Mouse (Mus musculus) embryonic facial prominence, embryonic 15.5 days (tissue): ENCODE results near the gene Klhdc8a. TPM values are rescaled to one million over a fixed set of nuclear protein-coding genes. Genes with fewer than 3 reads are reported as not detected.

ENCODE experiments used
- ATAC-seq: fragments of 200-750 bp; cut with Nextera tagmentation; 2 replicates; pipeline ENCODE4 v1.8.0; 2017; ENCODE audit warnings: low read depth, moderate TSS enrichment; ENCODE audit not compliant: insufficient number of reproducible peaks, low FRiP score, low TSS enrichment
- H3K27ac ChIP-seq: fragments of 300-500 bp; sonication (generic); replicated peaks from 2 replicates; pipeline ENCODE4 v1.5.1; 2015; ENCODE audit warnings: mild to moderate bottlenecking, inconsistent platforms
- H3K27me3 ChIP-seq: fragments of 300-500 bp; sonication (generic); 2 replicates; pipeline ENCODE4 v1.6.1; 2015; ENCODE audit warnings: inconsistent platforms
- H3K36me3 ChIP-seq: fragments of 300-500 bp; sonication (generic); 2 replicates; pipeline ENCODE4 v1.6.1; 2015; ENCODE audit warnings: mild to moderate bottlenecking, inconsistent platforms
- H3K4me1 ChIP-seq: fragments of 300-500 bp; sonication (generic); 2 replicates; pipeline ENCODE4 v1.6.1; 2015; ENCODE audit warnings: inconsistent platforms
- H3K4me2 ChIP-seq: fragments of 300-500 bp; sonication (generic); replicated peaks from 2 replicates; pipeline ENCODE4 v1.6.1; 2015; ENCODE audit warnings: mild to moderate bottlenecking, inconsistent platforms
- H3K4me3 ChIP-seq: fragments of 300-500 bp; sonication (generic); replicated peaks from 2 replicates; pipeline ENCODE4 v1.5.1; 2015; ENCODE audit warnings: mild to moderate bottlenecking, inconsistent platforms
- H3K9ac ChIP-seq: fragments of 300-500 bp; sonication (generic); 2 replicates; pipeline ENCODE4 v1.6.1; 2015; ENCODE audit warnings: inconsistent platforms
- H3K9me3 ChIP-seq: fragments of 300-500 bp; sonication (generic); replicated peaks from 2 replicates; pipeline ENCODE4 v1.6.1; 2016; ENCODE audit warnings: inconsistent platforms
- WGBS: fragments of 180-500 bp; shearing (Covaris S2); methylation state at CpG from one replicate; pipeline ENCODE4 v1.1.7; 2015; 5-methylcytosine and 5-hydroxymethylcytosine counted together
- polyA plus RNA-seq: library from polyadenylated mRNA; unstranded; fragments of >200 nt; fragmentation: Nextera tagmentation; extraction: Ambion mirVana; gene quantifications from 2 replicates; pipeline ENCODE4 v1.2.1, GENCODE M21; 2015

The Klhdc8a gene
- polyA plus RNA-seq: 0.29 and 0.87 TPM in 2 replicates

DNA sequence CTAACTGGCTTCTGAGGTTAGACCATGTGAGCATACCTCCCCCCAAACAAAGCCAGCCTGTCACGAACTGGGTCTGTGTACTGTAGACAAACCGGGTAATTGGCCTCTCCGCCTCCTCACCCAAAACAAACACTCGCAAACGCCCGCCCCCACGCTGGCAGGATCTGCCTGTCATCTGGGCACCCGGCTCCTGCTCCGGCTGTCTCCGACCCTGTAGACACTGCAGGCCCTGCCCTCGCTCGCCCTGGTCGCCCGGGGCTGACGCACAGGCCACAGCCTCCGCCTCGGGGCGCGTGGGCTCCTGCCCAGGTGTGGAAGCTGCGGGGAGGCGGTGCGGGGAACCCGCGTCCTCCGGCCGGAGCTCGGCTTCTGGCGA lies at the start of gene Klhdc8a:
Klhdc8a (plus strand) TSS at position 202 of the 376 bp plus-strand sequence.
- Histone ChIP-seq H3K27me3 (peaks cover 43% of the 10 kb centered on the region), H3K9me3 (no peaks in the 10 kb centered on the region), H3K4me2 (peak within 1 kb of the TSS; percentile 100), H3K4me1 (peaks cover 15% of the 10 kb centered on the region), H3K27ac (no peak within 1 kb of the TSS), H3K4me3 (peak within 1 kb of the TSS; percentile 55), H3K9ac (peak within 1 kb of the TSS; percentile 44), H3K36me3 (no peaks in the 10 kb centered on the region)
- WGBS: under 1% methylated on average over 28 of the region's 28 CpGs
- ATAC-seq: peak; percentile 26; the same call in 1 of the 2 replicates

DNA sequence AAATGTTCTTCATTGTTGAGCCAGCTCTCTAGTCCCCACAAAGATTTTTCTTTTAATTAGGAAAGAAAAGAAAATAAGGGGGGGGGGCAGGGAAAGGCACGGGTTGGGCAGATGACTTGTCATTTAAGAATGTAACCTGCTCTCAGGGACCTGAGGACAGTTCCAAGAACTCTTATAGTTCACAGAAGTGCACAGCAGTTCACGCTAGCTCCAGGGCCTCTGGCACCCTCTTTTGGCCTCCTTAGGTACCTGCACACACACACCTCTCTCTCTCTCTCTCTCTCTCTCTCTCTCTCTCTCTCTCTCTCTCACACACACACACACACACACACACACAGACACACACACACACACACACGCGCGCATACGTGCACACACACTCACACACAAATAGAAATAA lies 44.0 kb upstream of the Klhdc8a start:
- no peak for ATAC-seq
- Histone ChIP-seq H3K36me3 (no peaks in the 10 kb centered on the region), H3K9ac (no peak overlapping the region), H3K4me3 (no peak overlapping the region), H3K4me2 (no peak overlapping the region), H3K27ac (no peak overlapping the region), H3K9me3 (no peaks in the 10 kb centered on the region), H3K27me3 (no peaks in the 10 kb centered on the region), H3K4me1 (no peaks in the 10 kb centered on the region)
- WGBS: 85% methylated on average over 6 of the region's 6 CpGs

DNA sequence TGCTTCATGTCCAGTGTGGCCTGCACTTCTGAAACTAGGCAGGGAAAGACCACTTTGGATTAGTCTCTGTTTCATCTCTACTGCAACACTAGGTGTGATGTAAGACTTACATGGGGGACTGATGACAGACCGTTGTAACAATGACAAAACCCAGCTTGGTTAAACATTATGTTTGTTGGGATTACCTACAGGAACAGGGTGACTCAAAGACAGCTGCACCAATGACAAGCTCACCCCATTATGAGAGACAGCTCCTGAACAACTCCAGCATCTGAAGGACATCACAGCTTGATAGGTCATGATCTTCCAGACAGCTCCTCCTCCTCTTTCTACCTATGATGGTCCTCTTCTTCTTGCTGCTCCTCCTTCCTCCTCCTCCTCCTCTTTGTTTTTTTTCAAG lies 38.1 kb upstream of the Klhdc8a start:
- WGBS: 90% methylated on average over 1 of the region's 1 CpGs
- Histone ChIP-seq H3K4me2 (no peak overlapping the region), H3K27me3 (no peaks in the 10 kb centered on the region), H3K4me3 (no peak overlapping the region), H3K4me1 (0 out of 2 replicates have a peak, but pooled peaks cover 2% of the 10 kb centered on the region), H3K36me3 (no peaks in the 10 kb centered on the region), H3K27ac (no peak overlapping the region), H3K9me3 (no peaks in the 10 kb centered on the region), H3K9ac (no peak overlapping the region)
- ATAC-seq: no peak

DNA sequence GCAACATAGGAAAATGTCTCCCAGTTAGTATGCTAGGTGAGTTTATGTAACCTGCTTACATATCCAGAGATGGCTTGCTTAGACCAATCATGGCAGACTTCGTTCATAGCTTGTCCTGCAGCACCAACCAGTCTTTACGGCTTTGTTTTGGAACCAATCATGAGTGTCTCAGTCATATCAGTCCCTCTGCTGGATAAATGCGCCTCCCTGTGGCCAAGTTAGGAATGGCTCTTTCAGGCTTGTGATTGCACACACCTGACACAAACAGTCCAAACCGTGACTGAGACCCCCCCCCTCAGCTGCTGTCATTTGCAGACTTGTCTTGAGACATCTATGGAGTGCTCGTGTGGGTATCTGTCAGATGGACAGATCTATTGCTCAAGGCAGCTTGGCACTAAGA lies 37.4 kb upstream of the Klhdc8a start:
- H3K36me3 ChIP-seq: no peaks in the 10 kb centered on the region
- H3K9me3 ChIP-seq: no peaks in the 10 kb centered on the region
- WGBS: 62% methylated on average over 5 of the region's 5 CpGs
- H3K27me3 ChIP-seq: no peaks in the 10 kb centered on the region
- no peak overlapping the region for H3K27ac ChIP-seq
- no peak overlapping the region for H3K4me3 ChIP-seq
- H3K9ac ChIP-seq: no peak overlapping the region
- 0 out of 2 replicates have a peak, but pooled peaks cover 3% of the 10 kb centered on the region for H3K4me1 ChIP-seq
- ATAC-seq: no peak
- H3K4me2 ChIP-seq: no peak overlapping the region

DNA sequence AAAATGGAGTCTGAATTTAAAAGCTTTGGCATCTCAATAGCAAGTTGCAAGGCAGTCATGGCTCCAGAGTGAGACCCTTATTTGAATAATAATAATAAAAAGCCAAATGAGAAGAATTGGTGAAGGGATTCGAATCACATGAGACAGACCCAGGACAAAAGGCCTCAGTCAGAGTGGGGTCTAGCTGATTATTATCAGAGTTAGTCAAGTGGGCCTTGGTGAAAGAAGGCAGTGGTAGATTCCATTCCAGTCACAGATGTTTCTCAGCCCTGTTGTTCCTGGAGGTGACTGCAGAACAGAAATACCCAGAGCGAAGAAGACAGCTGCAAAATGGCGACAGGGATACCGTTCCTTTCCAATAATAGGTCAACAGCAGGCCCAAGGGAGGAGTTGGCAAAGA lies 34.8 kb upstream of the Klhdc8a start:
- Histone ChIP-seq H3K9ac (no peak overlapping the region), H3K4me3 (no peak overlapping the region), H3K9me3 (no peaks in the 10 kb centered on the region), H3K27ac (no peak overlapping the region), H3K4me1 (peaks cover 24% of the 10 kb centered on the region), H3K4me2 (no peak overlapping the region), H3K27me3 (no peaks in the 10 kb centered on the region), H3K36me3 (no peaks in the 10 kb centered on the region)
- ATAC-seq: no peak
- WGBS: 85% methylated on average over 4 of the region's 4 CpGs

DNA sequence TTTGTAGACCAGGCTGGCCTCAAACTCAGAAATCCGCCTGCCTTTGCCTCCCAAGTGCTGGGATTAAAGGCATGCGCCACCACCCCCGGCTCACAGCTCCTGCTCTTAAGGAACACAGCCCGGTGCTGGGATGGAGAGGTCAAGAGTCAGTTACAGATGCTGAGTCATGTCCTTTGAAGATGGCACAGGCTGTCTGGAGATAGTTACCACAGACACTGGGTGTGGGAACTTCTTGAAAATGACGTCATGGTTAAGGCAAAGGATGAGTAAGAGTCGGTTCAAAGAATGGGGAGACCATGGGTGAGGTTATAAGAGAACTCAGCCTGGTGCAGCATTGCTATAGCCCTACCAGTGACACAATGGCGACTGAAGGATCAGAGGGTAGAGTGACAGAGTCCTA lies 33.8 kb upstream of the Klhdc8a start:
- H3K4me2 ChIP-seq: no peak overlapping the region
- no peak for ATAC-seq
- no peak overlapping the region for H3K4me3 ChIP-seq
- no peaks in the 10 kb centered on the region for H3K9me3 ChIP-seq
- no peaks in the 10 kb centered on the region for H3K36me3 ChIP-seq
- WGBS: 61% methylated on average over 7 of the region's 7 CpGs
- H3K4me1 ChIP-seq: peaks cover 32% of the 10 kb centered on the region
- H3K27me3 ChIP-seq: no peaks in the 10 kb centered on the region
- no peak overlapping the region for H3K27ac ChIP-seq
- no peak overlapping the region for H3K9ac ChIP-seq

DNA sequence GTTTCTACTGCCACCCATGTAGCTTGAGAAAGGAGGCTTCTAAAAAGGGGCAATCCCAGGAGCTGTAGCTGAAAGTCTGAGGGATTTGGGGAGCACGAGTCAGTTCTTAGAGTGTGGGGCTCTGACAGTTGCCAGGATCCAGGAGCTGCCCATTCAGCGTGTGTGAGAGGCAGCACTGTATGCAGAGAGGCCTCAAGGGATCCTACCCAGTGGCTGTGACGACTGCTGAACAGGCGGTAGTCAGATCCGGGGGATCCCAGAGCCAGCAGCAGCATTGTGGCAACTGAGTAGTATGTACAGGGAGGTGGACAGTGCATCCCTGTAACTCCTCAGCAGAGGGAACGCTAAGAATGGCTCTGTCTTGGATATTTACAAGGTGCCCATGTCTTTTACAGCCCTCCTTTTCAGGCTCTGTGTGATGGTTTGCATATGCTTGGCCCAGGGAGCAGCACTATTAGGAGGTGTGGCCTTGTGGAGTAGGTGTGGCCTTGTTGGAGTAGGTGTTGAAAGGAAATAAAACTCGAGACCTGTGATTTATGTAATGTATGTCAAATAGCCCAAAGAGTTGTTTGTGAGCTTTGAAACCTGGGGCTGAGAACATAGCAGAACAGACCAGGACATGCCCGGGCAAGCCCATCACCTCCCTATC lies 33.1 kb upstream of the Klhdc8a start:
- no peaks in the 10 kb centered on the region for H3K9me3 ChIP-seq
- H3K4me1 ChIP-seq: peaks cover 32% of the 10 kb centered on the region
- 61% methylated on average over 8 of the region's 8 CpGs for WGBS
- ATAC-seq: no peak
- no peak overlapping the region for H3K9ac ChIP-seq
- H3K4me2 ChIP-seq: no peak overlapping the region
- no peaks in the 10 kb centered on the region for H3K36me3 ChIP-seq
- H3K4me3 ChIP-seq: no peak overlapping the region
- no peak overlapping the region for H3K27ac ChIP-seq
- no peaks in the 10 kb centered on the region for H3K27me3 ChIP-seq

DNA sequence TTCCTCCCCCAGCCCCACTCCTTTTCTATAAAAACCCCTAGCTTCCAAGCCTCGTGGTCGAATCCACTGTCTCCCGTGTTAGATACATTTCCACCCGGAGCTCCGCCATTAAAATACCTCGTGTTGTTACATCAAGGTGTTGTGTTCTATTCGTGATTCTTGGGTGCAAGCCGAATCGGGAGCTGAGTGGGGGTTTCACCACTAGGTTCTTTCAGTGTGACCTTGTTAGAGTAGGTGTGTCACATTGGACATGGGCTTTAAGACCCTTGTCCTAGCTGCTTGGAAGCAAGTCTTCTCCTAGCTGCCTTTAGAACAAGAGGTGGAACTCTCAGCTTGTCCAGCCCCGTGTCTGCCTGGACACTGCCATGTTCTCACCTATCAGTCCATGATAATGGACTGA lies 32.5 kb upstream of the Klhdc8a start:
- Histone ChIP-seq H3K4me2 (no peak overlapping the region), H3K4me1 (peaks cover 32% of the 10 kb centered on the region), H3K9me3 (no peaks in the 10 kb centered on the region), H3K27me3 (no peaks in the 10 kb centered on the region), H3K4me3 (no peak overlapping the region), H3K27ac (no peak overlapping the region), H3K36me3 (no peaks in the 10 kb centered on the region), H3K9ac (no peak overlapping the region)
- 90% methylated on average over 10 of the region's 10 CpGs for WGBS
- no peak for ATAC-seq

DNA sequence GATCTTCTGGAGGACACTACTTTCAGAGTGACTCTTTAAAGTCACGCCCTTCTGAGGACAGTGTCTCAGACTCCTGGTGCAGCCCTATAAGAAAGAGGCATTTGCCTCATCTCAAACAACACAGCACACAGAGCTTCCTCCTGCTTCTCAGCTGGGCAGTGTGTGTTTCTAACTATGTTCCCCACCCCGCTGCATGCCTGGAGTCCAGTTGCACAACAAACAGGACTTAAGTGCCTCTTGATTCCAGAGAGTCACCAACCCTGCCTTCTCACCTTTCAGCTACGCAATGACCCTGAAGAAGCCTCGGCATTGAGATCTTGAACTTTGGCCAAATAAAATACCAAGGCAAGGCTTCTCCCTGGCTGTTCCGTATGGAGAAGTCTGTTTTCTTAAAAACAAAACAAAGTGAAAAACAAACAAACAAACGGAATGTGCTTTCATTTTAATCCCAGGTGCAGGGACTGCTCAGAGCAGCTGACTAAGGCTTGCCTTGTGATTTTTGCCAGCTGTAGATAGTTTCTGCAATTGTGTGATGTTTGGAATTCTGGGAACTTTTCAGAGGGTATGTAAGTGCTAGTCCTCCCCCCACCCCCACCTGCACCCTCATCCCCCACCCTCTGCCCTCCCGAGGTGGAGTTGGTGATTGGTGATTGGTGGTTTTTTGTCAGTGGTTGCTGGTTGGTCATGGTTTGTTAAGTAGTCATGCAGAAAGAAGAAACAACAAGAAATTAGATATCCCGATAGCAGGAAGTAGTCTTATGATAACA lies 31.5 kb upstream of the Klhdc8a start:
- Histone ChIP-seq H3K36me3 (no peaks in the 10 kb centered on the region), H3K4me3 (no peak overlapping the region), H3K9ac (no peak overlapping the region), H3K4me2 (no peak overlapping the region), H3K4me1 (peaks cover 32% of the 10 kb centered on the region), H3K27me3 (no peaks in the 10 kb centered on the region), H3K9me3 (no peaks in the 10 kb centered on the region), H3K27ac (no peak overlapping the region)
- 0 out of 2 replicates have a peak, but pooled peaks have one; percentile 31 for ATAC-seq
- 30% methylated on average over 8 of the region's 8 CpGs for WGBS

DNA sequence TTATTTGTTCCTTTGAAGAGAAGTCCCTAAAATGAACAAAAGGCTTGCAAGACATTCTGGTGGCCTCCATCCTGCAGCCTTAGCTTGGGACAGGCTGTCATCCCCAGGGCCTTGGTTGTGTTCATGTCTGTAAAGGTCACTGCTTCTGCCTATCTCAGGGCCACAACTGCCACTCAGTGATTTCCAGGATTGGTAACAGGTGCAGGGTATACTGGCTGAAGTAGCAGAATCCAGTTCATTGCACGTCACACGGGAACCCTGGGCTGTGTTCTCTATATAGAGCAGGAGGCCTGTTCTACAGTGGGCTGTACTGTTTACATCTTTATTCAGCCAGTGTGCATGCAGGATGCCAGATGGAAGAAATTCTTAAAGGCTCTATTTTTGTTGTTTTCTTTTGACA lies 30.5 kb upstream of the Klhdc8a start:
- H3K36me3 ChIP-seq: no peaks in the 10 kb centered on the region
- no peak overlapping the region for H3K27ac ChIP-seq
- H3K27me3 ChIP-seq: no peaks in the 10 kb centered on the region
- H3K9ac ChIP-seq: no peak overlapping the region
- H3K9me3 ChIP-seq: no peaks in the 10 kb centered on the region
- ATAC-seq: no peak
- no peak overlapping the region for H3K4me3 ChIP-seq
- H3K4me2 ChIP-seq: no peak overlapping the region
- 34% methylated on average over 2 of the region's 2 CpGs for WGBS
- peaks cover 32% of the 10 kb centered on the region for H3K4me1 ChIP-seq

DNA sequence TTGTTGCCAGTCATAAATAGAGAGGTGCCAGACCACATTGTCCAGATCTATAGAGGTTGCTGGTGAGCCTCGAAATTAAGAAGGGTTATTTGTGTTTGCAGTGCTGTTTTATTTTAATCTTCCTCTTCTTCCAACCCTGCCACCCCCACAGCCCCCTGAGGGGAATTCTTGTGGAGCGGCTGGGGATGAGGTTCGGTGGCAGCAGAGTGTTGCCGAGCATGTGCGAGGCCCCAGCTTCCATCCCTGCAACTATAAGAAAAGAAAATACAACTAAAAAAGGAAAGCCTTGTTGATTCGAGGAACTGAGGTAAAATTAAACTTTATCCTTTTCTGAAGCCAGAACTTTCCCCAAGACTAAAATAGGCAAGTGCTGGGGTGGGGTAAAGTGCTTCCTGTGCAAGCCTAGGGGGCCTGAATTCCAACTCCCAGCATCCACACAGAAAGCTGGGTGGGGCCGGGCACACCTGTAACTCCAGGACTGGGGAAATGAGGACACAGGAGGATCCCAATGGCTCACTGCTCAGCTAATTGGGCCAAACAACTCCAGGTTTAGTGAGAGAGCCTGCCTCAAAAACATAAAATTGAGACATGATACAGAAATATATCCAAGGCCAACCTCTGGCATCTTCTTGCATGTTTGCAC lies 29.9 kb upstream of the Klhdc8a start:
- no peaks in the 10 kb centered on the region for H3K9me3 ChIP-seq
- H3K27ac ChIP-seq: peak overlapping the region; percentile 44; the same call in 1 of the 2 replicates
- H3K4me3 ChIP-seq: no peak overlapping the region
- ATAC-seq: no peak
- peaks cover 32% of the 10 kb centered on the region for H3K4me1 ChIP-seq
- H3K27me3 ChIP-seq: no peaks in the 10 kb centered on the region
- H3K36me3 ChIP-seq: no peaks in the 10 kb centered on the region
- no peak overlapping the region for H3K9ac ChIP-seq
- 27% methylated on average over 7 of the region's 7 CpGs for WGBS
- no peak overlapping the region for H3K4me2 ChIP-seq
